Mouse (Mus musculus) embryo, embryonic 9.5 days (tissue): ENCODE results near the gene Hilpda.

ENCODE experiments used
- DNase-seq: peaks from one replicate; pipeline ENCODE4 v3.0.0-alpha.2; 2017; ENCODE audit errors: extremely low spot score

Hilpda gene

DNA sequence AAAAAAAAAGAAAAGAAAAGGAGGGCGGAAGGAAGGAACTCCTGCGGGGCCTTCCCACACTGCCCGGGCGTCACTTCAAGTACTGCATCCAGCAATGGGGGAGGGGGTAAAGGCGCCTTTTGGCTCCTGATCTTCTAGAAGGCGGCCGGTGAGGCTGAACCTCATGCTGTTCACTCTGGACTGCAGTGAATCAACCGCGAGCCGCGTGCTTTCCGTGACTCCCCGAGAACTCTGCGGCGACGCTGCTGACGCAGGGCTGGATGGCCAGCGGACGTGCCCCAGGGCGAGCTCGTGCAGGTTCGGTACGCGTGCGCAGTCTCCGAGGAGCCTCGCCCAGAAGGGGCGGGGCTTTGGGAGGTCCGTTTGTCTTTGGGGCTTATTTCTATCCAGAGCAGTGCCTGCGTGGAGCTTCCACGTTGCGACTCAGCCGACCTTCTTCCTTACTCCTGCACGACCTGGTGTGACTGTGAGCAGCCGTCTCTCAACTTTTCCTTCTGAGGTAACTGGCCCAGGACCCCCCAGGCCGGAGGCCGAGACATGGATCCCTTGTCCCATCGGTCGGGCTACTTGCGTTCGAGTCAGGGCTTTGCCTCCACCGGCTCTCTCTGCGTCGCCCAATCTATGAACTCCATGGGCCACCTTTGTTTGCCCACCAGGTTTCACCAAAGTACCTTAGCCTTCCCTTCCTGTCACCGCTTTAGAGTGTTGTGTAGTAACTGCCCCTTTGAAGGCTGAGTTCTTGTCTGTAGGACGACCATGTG lies at the start of gene Hilpda:
Hilpda (plus strand) TSS at position 177 of the 761 bp plus-strand sequence.
- DNase-seq = peak; percentile 95

GRCm38 (mm10) chr6:29229265-29229913 lies 42.9 kb upstream of the Hilpda start:
- no peak for DNase-seq

- no peak for DNase-seq
Measured at GRCm38 (mm10) chr6:29230386-29230785, 41.9 kb upstream of the Hilpda start.

- DNase-seq = no peak
Measured at GRCm38 (mm10) chr6:29231799-29232198, 40.5 kb upstream of the Hilpda start.

DNA sequence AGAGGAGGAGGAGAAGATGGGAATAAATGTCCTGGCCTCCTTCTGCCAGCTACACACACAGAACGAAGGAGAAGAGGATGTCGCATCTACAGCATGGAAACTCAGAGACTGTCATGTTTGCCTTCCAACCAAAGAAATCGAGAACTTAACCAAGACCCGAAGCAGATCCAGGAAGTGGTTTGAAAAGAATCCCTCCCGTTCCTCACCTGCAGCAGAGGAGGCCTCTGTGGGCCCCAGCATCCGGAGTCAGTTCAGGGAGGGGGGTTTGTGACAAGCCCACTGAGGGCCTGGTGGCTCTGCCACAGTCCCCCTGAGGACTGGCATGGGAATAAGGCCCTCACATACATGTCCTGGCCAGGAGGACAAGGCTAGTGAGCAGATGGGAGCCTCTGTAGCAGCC lies 40.0 kb upstream of the Hilpda start:
- no peak for DNase-seq

DNA sequence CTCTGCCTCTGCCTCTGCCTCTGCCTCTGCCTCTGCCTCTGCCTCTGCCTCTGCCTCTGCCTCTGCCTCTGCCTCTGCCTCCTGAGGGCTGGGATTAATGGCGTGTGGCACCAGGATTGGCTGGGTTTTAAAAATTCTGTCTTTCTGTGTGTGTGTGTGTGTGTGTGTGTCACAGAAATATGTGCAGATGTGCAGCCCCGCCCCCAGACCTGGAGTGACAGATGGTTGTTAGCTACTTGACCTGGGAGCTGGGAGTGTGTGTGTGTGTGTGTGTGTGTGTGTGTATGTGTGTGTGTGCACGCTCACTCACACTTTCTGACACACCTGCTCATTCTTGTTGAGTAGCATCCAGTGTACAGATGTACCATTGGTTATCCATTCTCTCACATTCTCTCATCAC lies 38.6 kb upstream of the Hilpda start:
- DNase-seq = no peak

DNA sequence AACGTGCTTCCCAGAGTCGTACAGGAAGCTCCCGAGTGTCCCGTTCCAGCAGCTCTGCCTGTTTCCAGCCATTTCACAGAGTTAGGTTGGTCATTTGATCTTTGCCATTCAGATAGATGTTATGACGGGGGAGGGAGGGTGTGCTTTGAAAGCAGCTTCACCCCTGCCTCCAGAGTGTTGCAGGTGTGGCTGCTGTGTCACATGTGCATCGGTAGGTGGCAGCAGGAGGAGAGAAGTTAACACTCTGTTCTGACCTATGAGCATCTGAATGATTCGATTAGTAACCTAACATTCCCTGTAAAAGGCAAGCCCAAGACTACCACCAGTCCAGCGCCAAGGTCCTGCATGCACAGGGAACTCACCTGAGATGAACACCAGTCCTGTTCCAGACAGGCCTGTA lies 38.0 kb upstream of the Hilpda start:
- DNase-seq = no peak

DNA sequence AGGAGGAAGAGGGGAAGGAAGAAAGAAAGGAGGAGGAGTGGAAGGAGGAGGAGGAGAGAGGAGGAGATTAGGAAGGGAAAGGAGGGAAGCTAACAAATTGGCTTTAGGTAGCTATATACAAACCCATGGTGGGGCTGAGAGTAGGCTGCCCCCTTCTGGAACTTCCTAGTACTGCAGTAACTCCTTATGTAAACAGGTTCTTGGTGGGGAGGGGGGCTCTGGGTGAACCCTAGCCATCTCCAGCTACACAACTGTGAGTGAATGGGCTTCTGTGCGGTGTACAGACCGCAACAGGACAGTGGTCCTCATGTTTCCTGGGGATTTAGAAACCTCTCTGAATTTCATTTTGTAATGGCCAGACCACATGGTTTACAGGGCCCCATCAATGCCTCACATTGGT lies 31.5 kb upstream of the Hilpda start:
- DNase-seq = peak; percentile 54

DNA sequence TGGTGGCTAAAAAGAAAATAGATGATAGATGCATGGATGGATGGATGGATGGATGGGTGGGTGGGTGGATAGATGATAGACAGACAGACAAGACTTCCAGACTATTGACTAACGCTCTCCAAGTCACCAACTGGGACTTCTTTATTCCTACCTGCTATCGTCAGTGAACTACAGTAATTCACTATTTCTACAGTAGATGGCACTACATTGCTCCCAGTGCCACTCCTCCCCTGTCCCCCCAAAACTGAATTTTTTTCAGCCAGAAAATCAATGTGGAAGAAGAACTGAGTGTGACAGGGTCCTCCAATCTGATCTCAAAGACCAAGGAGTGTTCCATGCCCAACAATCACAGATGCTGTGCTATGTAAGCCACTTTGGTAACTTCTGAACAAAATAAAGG lies 30.6 kb upstream of the Hilpda start:
- no peak for DNase-seq

GRCm38 (mm10) chr6:29242265-29242664 lies 30.0 kb upstream of the Hilpda start:
- DNase-seq = no peak

GRCm38 (mm10) chr6:29245272-29246120 lies 26.8 kb upstream of the Hilpda start:
- no peak for DNase-seq

- DNase-seq = no peak
Measured at GRCm38 (mm10) chr6:29246183-29246582, 26.1 kb upstream of the Hilpda start.

GRCm38 (mm10) chr6:29246585-29246984 lies 25.7 kb upstream of the Hilpda start:
- no peak for DNase-seq

GRCm38 (mm10) chr6:29247072-29247471 lies 25.2 kb upstream of the Hilpda start:
- no peak for DNase-seq

DNA sequence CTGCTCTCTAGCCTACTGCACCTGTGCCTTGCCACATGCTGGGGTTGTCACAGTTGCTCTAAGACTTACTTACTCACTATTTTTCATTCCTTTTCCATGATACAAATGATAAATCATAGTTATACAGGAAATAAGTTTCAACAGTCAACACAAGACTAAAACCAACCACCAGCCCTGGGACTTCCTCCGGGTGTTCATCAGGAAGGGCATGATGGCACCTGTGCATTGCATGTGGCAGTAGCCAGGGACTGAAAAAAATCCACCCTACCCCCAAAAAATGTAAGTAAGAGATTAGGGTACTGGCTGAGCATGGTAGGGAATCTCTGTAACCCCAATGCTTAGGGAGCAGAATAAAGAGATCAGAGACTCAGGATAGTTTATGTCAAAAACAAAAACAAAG lies 12.9 kb upstream of the Hilpda start:
- no peak for DNase-seq

DNA sequence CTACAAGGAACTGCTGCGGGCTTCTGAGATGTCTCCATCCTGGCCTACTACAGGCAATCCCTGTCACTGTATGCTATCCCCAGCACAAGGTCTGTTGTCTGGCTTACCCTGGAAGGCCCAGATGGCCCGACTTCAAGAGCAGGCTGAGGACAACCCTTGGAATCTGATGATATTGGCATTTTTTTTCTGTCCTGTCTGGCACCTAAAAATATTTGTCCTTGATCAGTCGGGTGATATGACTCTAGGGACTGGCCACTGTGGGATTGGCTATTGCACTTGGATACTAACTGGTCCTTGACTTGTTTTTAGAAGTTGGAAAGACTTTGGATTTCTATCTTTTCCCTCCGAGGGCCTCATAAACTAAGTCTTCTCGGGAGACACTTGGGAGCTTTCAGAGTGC lies 10.5 kb upstream of the Hilpda start:
- no peak for DNase-seq

DNA sequence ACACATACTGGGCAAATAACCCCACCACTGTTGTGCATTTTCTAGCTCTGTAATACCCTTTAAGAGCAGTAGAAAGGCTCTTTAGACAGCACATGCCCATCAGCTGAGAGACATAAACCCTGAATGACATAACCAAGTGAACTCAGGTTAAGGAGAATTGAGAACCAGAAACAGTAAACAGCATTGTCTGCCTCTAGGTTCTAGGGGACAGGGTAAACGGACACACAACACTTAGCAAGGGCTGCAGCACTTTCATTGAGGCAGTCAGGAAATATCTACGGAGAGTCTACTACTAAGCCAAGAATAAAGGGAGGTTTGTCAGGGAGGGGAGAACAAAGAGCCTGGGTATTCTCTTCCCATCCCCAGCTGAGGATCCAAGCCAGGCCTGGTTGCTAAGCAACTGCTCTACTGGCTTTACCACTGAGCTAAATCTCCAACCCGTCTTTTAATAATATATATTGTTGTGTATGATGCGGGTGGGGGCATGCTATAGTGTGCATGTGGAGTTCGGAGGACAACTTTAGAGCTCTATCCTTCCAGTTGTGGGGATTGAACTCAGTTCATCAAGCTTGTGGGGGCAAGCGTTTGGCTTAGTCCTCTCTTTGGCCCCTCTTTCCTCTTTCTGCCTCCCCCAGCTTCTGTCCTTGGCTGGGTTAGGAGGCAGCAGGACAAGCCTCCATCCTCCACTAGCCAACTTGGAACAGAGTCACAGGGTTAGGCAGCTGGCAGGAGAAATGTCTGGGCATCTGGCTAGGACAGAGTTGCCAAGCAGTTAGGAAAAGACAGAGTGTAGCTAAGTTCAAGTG lies 8.4 kb upstream of the Hilpda start:
- DNase-seq = no peak

- no peak for DNase-seq
Measured at GRCm38 (mm10) chr6:29264456-29264781, 7.9 kb upstream of the Hilpda start.

- DNase-seq = no peak
Measured at GRCm38 (mm10) chr6:29266936-29267335, 5.4 kb upstream of the Hilpda start.

GRCm38 (mm10) chr6:29269006-29269668 lies 3.2 kb upstream of the Hilpda start:
- no peak for DNase-seq

DNA sequence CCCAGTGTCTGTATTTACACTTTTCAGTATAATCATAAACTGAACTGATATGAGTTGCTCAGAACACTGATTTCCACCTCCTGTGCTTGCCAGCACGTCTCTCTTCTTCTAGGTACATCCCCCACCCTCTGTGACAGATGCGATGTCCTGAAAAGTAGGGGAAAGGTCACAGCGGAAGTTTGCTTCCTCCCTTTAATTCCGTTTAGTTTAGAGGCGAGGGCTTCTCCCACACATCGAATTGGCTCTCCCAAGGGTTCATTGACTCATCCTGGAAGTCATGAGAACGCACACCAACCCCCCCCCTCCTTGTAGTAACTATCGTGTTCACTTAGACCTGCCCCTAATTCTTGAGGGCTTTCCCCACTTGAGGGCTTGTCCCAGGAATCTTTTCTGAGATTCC lies 1.3 kb upstream of the Hilpda start:
- DNase-seq = peak; percentile 28
